Mouse (Mus musculus) bone marrow, adult 2 months (tissue): ENCODE measurements around the gene Pak1ip1.

Source experiments
- CTCF ChIP-seq: fragments of 200-500 bp; IDR thresholded peaks from 2 replicates; pipeline ENCODE4 v1.5.1; 2011; ENCODE audit warnings: low read length, control low read depth; ENCODE audit not compliant: control insufficient read depth, insufficient read depth
- POLR2A ChIP-seq: fragments of 200-500 bp; IDR thresholded peaks from 2 replicates; pipeline ENCODE4 v1.6.1; 2011; ENCODE audit warnings: low read depth, mild to moderate bottlenecking, control low read depth, low read length, borderline replicate concordance; ENCODE audit not compliant: control insufficient read depth

GRCm38 (mm10) chr13:41002001-41002400 is 1.2 kb downstream of the Pak1ip1 start:
- TF ChIP-seq POLR2A (no peak), CTCF (no peak)
